Mouse (Mus musculus) central nervous system, embryonic 18 days (tissue): ENCODE results near the gene Tuba3b. TPM values are rescaled to one million over a fixed set of nuclear protein-coding genes. Genes with fewer than 3 reads are reported as not detected.

Experiments
- polyA plus RNA-seq: library from polyadenylated mRNA; depleted of rRNA; stranded (reverse); fragments of >200 nt; gene quantifications from 2 replicates; pipeline ENCODE4 v1.2.3, GENCODE M21; 2012; rRNA removed

Tuba3b gene
- not detected in 2 replicates for polyA plus RNA-seq

DNA sequence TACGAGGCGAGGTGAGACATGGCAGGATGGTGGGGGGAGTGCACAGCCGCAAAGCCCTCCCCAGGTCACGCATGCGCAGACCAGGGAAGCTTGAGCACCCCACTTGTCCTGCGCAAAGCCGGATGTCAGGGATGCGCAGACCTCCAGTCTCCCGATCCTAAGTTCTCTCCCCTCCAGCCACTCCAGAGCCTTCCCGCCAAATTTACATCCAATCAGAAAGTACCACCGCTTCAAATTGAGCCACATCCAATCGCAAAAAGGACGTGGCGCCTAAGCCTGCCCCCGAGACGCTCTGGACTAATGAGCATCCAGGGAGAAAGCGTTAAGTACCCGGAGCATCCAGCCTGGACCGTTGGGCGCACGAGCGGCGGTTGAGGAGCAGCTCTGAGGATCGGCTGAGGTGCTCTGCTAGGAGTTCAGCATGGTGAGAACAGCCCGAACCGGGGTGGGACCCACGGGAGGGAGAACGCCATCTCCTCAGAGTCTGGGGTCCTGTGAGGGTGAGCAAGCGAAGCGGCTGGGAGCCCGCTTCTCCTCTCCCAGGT is at the start of gene Tuba3b:
Gene Tuba3b (plus strand): TSS at position 92 of the 545 bp plus-strand sequence.

DNA sequence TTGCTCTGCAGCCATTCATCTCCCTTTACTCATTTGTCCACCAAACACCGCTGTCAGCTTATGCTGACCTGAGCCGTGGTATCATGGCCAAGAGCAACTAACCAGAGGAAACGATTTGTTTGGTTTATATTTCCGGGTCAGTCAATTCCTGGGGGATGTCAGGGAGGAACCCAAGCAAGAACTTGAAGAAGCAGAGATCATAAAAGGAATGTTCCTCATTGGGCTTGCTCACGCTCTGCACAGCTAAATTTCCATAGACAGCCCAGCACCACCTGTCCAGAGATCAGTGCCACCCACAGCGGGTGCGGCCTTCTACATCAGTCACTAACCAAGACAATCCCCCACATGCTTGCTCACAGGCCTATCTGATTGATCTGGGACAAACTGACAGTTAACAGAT is 1.3 kb upstream of the Tuba3b start, which contains the start of gene Lmntd1:
Gene Lmntd1 (minus strand): TSS at position 101 of the 400 bp plus-strand sequence.

Other genes starting within 250 kb of the Tuba3b start
- 0.98 and 1.1 TPM in 2 replicates for gene Lmntd1, start 1.4 kb upstream of the Tuba3b start, polyA plus RNA-seq
- gene Rassf8, start 131.0 kb downstream of the Tuba3b start, polyA plus RNA-seq, result 9.5 and 10.3 TPM in 2 replicates
- 3.1 and 3.3 TPM in 2 replicates for gene Bhlhe41, start 249.8 kb downstream of the Tuba3b start, polyA plus RNA-seq